Mouse (Mus musculus): Measurements from ENCODE around the gene Gm11011.

DNA sequence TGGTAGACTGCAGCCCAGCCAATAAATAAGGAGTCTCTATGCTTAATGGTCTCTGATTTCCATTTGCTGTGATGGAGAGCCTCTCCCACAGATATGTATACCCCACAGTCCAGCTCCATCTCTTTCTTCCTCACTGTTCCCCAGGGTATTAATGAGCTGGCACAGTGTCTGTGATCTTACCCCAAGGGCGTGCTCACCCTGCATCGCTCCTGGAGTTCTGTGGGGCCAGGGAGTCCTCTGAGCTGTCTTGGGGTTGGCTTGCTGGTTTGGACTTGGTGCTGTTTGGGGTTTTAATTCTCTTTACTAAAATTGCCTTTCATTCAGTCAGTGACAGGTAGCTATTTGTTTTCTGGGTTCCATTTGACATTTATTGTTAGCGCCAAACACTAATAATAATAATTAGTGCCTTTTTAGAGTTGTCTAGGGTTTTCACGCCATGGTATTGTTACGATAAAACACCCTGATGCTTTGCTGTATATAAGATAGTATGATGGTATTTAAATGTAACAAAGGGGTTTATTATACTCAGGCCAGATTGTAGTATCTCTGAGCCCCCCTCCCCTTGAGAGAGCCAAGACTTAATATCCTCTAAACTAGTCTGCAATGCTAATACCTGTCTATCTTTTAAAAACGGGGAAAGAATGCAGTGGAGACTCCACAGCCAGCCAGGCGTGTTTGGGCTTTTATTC, 9.9 kb downstream of the Gm11011 start:
- no peak for TF ChIP-seq CTCF (IDR thresholded peaks at IDR 0.05; ENCODE audit: low read depth, low read length)
- TF ChIP-seq POLR2A (IDR thresholded peaks at IDR 0.05; ENCODE audit: borderline replicate concordance, low read depth, low read length), result no peak

Measured in bone marrow macrophage, adult 2 months (primary cell).